Mouse (Mus musculus): ENCODE data around the gene Hunk. TPM values are rescaled to one million over a fixed set of nuclear protein-coding genes. Genes with fewer than 3 reads are reported as not detected.

Hunk gene
- polyA plus RNA-seq, 1 experiment = 5.7 TPM

DNA sequence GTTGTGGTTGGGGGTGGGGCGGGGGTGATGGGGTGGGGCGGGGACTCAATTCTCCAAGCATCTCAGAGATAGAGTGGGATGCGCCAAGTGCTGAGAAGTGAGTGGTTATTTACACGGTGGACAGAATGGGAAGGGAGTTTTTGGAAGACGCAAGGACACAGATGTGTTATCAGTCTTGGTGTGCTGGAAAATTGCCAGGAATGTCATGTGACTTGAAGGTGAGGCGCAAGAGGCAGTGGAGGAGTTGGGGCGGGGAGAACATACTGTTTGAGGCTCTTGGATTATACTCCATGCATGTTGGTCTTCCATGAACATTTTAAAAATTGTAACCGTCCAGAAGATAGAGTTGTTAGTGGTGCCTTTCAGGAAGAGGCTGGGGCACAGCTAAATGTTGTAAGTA, 148.8 kb downstream of the Hunk start:
- no peak overlapping the region for H3K27ac ChIP-seq (ENCODE audit: control insufficient read depth, insufficient read depth, low read depth, low read length)

DNA sequence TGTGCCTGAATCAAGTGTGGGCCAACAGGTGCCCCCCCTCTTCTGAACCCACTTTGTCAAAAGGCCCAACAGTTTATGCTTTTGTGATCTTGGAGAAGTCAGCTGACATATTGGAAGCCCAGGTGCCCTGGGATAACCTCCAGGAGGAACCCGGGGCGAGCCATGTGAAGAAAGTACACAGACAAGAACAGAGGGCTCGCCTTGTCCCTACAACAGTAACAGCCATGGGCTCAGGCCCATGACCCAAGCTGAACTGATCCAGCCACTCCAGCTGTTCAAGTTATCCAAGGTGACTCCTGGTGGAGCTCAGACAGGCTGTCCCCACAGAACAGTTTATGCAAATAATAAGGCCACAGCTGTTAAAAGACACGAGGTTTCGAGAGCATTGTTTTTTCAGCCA, 153.1 kb downstream of the Hunk start:
- H3K4me3 ChIP-seq (ENCODE audit: control insufficient read depth, low read depth, low read length) = no peak overlapping the region

More for the DNA sequence above, 148.8 kb downstream of the Hunk start:
- Histone ChIP-seq H3K4me1 (ENCODE audit: control insufficient read depth, insufficient read depth, low read length) (0 out of 2 replicates have a peak, but pooled peaks cover 2% of the 10 kb centered on the region), H3K27me3 (ENCODE audit: control insufficient read depth, insufficient read depth, low read length) (no peaks in the 10 kb centered on the region), H3K4me3 (ENCODE audit: control insufficient read depth, low read depth, low read length) (no peak overlapping the region), H3K36me3 (ENCODE audit: control insufficient read depth, insufficient read depth, low read length) (no peaks in the 10 kb centered on the region)
- no peak for TF ChIP-seq CTCF (IDR thresholded peaks at IDR 0.05; ENCODE audit: control insufficient read depth, insufficient read depth, insufficient replicate concordance, low read depth, low read length)
- TF ChIP-seq POLR2A (IDR thresholded peaks at IDR 0.05; ENCODE audit: control insufficient read depth, low read depth, low read length) = no peak

DNA sequence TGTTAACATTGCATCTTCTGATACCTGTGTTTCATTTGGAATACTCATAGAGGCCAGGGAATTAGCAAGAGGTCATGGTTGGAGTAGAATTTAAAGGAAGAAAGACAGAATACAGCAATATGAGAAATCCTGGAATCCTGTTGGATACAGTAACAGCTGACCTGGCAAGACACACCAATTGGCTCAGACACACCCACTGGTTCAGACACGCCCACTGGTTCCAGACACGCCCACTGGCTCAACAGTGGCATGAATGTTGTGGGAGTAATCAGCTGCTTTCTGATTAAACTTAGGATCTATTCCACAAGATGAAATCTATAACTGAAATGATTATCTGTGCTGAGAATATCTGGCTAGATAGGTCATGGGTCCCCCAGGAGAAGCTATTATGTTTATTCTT, 155.4 kb downstream of the Hunk start:
- TF ChIP-seq POLR2A (IDR thresholded peaks at IDR 0.05; ENCODE audit: control insufficient read depth, low read depth, low read length) = no peak
- no peak for TF ChIP-seq CTCF (IDR thresholded peaks at IDR 0.05; ENCODE audit: control insufficient read depth, insufficient read depth, insufficient replicate concordance, low read depth, low read length)
- H3K27me3 ChIP-seq (ENCODE audit: control insufficient read depth, insufficient read depth, low read length) = no peaks in the 10 kb centered on the region
- no peak overlapping the region for H3K4me3 ChIP-seq (ENCODE audit: control insufficient read depth, low read depth, low read length)
- H3K27ac ChIP-seq (ENCODE audit: control insufficient read depth, insufficient read depth, low read depth, low read length) = no peak overlapping the region
- H3K4me1 ChIP-seq (ENCODE audit: control insufficient read depth, insufficient read depth, low read length) = no peaks in the 10 kb centered on the region
- no peaks in the 10 kb centered on the region for H3K36me3 ChIP-seq (ENCODE audit: control insufficient read depth, insufficient read depth, low read length)

More for the DNA sequence above, 153.1 kb downstream of the Hunk start:
- Histone ChIP-seq H3K4me1 (ENCODE audit: control insufficient read depth, insufficient read depth, low read length) (no peaks in the 10 kb centered on the region), H3K36me3 (ENCODE audit: control insufficient read depth, insufficient read depth, low read length) (no peaks in the 10 kb centered on the region), H3K27ac (ENCODE audit: control insufficient read depth, insufficient read depth, low read depth, low read length) (no peak overlapping the region), H3K27me3 (ENCODE audit: control insufficient read depth, insufficient read depth, low read length) (no peaks in the 10 kb centered on the region)
- TF ChIP-seq POLR2A (IDR thresholded peaks at IDR 0.05; ENCODE audit: control insufficient read depth, low read depth, low read length) (no peak), CTCF (IDR thresholded peaks at IDR 0.05; ENCODE audit: control insufficient read depth, insufficient read depth, insufficient replicate concordance, low read depth, low read length) (no peak)

DNA sequence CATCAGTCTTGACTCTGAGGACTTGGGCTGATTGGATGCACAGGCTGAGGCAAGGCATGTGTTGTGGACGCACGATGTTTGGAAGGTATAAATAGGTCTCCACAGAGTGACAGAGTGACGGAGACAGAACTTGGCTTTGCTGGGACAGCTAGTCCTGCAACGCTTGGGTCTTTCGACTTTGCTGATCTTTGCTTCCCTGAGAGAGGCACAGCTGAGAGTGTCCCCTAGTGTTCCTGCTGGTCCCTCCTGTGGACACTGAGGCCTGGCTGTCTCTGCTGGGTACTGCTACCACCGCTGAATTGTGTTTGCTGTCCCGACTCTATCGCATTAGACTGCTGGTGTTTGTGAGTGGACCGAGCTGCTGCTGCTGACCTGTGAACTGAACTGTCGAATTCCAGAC, 156.6 kb downstream of the Hunk start:
- Histone ChIP-seq H3K4me1 (ENCODE audit: control insufficient read depth, insufficient read depth, low read length) (no peaks in the 10 kb centered on the region), H3K27me3 (ENCODE audit: control insufficient read depth, insufficient read depth, low read length) (no peaks in the 10 kb centered on the region), H3K27ac (ENCODE audit: control insufficient read depth, insufficient read depth, low read depth, low read length) (no peak overlapping the region), H3K36me3 (ENCODE audit: control insufficient read depth, insufficient read depth, low read length) (no peaks in the 10 kb centered on the region), H3K4me3 (ENCODE audit: control insufficient read depth, low read depth, low read length) (no peak overlapping the region)
- TF ChIP-seq CTCF (IDR thresholded peaks at IDR 0.05; ENCODE audit: control insufficient read depth, insufficient read depth, insufficient replicate concordance, low read depth, low read length) (no peak), POLR2A (IDR thresholded peaks at IDR 0.05; ENCODE audit: control insufficient read depth, low read depth, low read length) (no peak)

DNA sequence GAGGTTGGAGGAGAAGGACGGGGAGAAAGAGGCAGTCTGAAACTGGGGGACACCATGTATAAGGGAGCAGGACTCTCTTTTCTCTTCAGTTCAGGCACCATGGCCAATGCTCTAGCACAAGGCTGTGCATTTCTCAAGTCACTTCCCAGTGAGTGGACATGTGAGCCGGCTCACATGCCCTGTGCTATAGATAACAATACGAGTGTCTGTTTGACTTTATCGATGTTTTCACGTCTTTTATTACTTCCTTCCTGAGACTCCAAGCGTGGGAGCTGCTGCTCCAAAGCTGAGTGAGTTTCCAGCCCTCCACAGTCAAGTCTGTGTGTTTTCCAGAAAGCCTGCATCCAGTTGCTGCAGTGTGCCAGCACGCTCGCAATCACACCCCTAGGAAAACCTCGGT, 158.4 kb downstream of the Hunk start:
- H3K27ac ChIP-seq (ENCODE audit: control insufficient read depth, insufficient read depth, low read depth, low read length) = no peak overlapping the region
- TF ChIP-seq POLR2A (IDR thresholded peaks at IDR 0.05; ENCODE audit: control insufficient read depth, low read depth, low read length) (no peak), CTCF (IDR thresholded peaks at IDR 0.05; ENCODE audit: control insufficient read depth, insufficient read depth, insufficient replicate concordance, low read depth, low read length) (no peak)
- no peaks in the 10 kb centered on the region for H3K27me3 ChIP-seq (ENCODE audit: control insufficient read depth, insufficient read depth, low read length)
- no peak overlapping the region for H3K4me3 ChIP-seq (ENCODE audit: control insufficient read depth, low read depth, low read length)
- no peaks in the 10 kb centered on the region for H3K4me1 ChIP-seq (ENCODE audit: control insufficient read depth, insufficient read depth, low read length)
- H3K36me3 ChIP-seq (ENCODE audit: control insufficient read depth, insufficient read depth, low read length) = no peaks in the 10 kb centered on the region

DNA sequence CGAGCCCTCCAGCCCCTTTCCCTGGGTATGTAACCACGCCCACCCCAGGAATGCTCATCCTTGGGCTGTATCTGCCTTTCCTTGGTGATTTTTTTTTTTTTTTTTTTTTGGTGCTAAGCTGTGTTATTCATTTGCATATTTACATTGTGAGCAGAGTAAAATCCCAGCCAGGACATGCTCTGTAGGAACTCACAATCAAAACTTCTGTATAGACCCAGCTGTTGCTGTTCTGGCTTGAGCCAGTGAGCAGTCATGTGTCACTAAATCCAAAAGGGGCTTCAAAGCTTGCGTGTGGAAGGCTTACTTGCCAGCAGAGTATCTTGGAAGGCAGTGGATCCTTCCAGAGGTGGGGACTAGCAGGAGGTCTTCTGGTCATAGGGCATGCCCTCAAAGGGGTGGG, 159.7 kb downstream of the Hunk start:
- TF ChIP-seq CTCF (IDR thresholded peaks at IDR 0.05; ENCODE audit: control insufficient read depth, insufficient read depth, insufficient replicate concordance, low read depth, low read length) (no peak), POLR2A (IDR thresholded peaks at IDR 0.05; ENCODE audit: control insufficient read depth, low read depth, low read length) (no peak)
- Histone ChIP-seq H3K4me1 (ENCODE audit: control insufficient read depth, insufficient read depth, low read length) (no peaks in the 10 kb centered on the region), H3K27ac (ENCODE audit: control insufficient read depth, insufficient read depth, low read depth, low read length) (no peak overlapping the region)

DNA sequence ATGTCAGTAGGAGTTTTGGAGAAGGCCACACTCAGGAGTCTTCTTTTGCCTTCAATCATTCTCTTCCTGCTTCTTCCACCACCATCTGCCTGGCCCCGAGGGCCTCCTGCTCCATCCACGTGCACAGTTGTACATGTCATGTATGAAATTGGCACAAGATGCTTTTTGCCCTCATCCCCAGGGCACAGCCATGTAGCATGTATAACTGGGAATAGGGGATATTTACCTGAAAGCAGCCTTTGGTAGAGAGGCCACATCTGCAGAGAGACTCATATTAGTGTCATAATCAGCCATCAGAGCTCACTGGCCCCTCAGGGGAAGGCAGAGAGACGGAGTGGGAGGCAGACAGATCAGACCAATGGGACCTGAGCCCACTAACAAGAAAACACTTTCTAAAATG, 160.8 kb downstream of the Hunk start:
- H3K27me3 ChIP-seq (ENCODE audit: control insufficient read depth, insufficient read depth, low read length) = no peaks in the 10 kb centered on the region
- TF ChIP-seq CTCF (IDR thresholded peaks at IDR 0.05; ENCODE audit: control insufficient read depth, insufficient read depth, insufficient replicate concordance, low read depth, low read length) (no peak), POLR2A (IDR thresholded peaks at IDR 0.05; ENCODE audit: control insufficient read depth, low read depth, low read length) (no peak)
- H3K36me3 ChIP-seq (ENCODE audit: control insufficient read depth, insufficient read depth, low read length) = no peaks in the 10 kb centered on the region
- H3K4me1 ChIP-seq (ENCODE audit: control insufficient read depth, insufficient read depth, low read length) = no peaks in the 10 kb centered on the region
- no peak overlapping the region for H3K27ac ChIP-seq (ENCODE audit: control insufficient read depth, insufficient read depth, low read depth, low read length)
- no peak overlapping the region for H3K4me3 ChIP-seq (ENCODE audit: control insufficient read depth, low read depth, low read length)

More for the DNA sequence above, 159.7 kb downstream of the Hunk start:
- Histone ChIP-seq H3K4me3 (ENCODE audit: control insufficient read depth, low read depth, low read length) (no peak overlapping the region), H3K36me3 (ENCODE audit: control insufficient read depth, insufficient read depth, low read length) (no peaks in the 10 kb centered on the region), H3K27me3 (ENCODE audit: control insufficient read depth, insufficient read depth, low read length) (no peaks in the 10 kb centered on the region)

DNA sequence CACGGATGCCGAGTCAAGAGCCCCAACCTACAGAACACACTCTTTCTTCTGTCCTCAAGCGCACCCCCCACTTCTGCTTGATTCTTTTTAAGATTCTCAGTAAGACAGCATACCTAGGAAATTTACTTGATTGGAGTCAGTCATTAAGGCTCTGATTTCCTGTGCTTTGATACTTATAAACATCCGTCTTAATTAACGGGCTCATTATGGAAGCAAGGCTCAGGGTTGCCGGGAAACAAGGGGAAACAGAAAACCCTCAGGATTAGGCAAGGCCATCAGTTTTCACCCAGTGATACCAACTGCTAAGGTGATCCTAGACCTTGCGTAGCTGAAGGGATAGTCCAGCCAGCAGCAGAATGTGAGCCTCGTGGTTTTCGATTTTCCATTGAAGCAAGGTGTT, 162.2 kb downstream of the Hunk start:
- no peaks in the 10 kb centered on the region for H3K4me1 ChIP-seq (ENCODE audit: control insufficient read depth, insufficient read depth, low read length)
- no peak overlapping the region for H3K4me3 ChIP-seq (ENCODE audit: control insufficient read depth, low read depth, low read length)
- H3K27me3 ChIP-seq (ENCODE audit: control insufficient read depth, insufficient read depth, low read length) = no peaks in the 10 kb centered on the region
- no peak for TF ChIP-seq CTCF (IDR thresholded peaks at IDR 0.05; ENCODE audit: control insufficient read depth, insufficient read depth, insufficient replicate concordance, low read depth, low read length)
- no peak for TF ChIP-seq POLR2A (IDR thresholded peaks at IDR 0.05; ENCODE audit: control insufficient read depth, low read depth, low read length)
- no peak overlapping the region for H3K27ac ChIP-seq (ENCODE audit: control insufficient read depth, insufficient read depth, low read depth, low read length)
- no peaks in the 10 kb centered on the region for H3K36me3 ChIP-seq (ENCODE audit: control insufficient read depth, insufficient read depth, low read length)

Other genes starting within 250 kb of the Hunk start
- 6.6 and 9.6 TPM in 2 replicates for gene Tiam1, start 242.2 kb upstream of the Hunk start, polyA plus RNA-seq (2012; rRNA removed)
- gene Sod1, start 165.3 kb upstream of the Hunk start, polyA plus RNA-seq (2012; rRNA removed) = 407 and 434 TPM in 2 replicates
- 67.0 and 71.2 TPM in 2 replicates for gene Scaf4, start 101.5 kb upstream of the Hunk start, polyA plus RNA-seq (2012; rRNA removed)